Mouse (Mus musculus): ENCODE data around the gene Gm5798. TPM values are rescaled to one million over a fixed set of nuclear protein-coding genes. Genes with fewer than 3 reads are reported as not detected.
"Not testable (repeated sequence)": the region's sequence is repeated elsewhere in the genome, so short reads cannot be mapped to it uniquely, and the experiment has no call there.

The Gm5798 gene
- not detected in 2 replicates for polyA plus RNA-seq (2015; fragmentation: Nextera tagmentation; extraction: Ambion mirVana)

GRCm38 (mm10) chr14:41348309-41348708 lies at the start of gene Gm5798:
Gene Gm5798, plus strand, starts transcription at chr14:41348609.
- ATAC-seq; H3K4me3 ChIP-seq (replicated peaks; ENCODE audit: low read length): not testable (repeated sequence)
- WGBS: 63% methylated on average over 2 of the region's 2 CpGs

GRCm38 (mm10) chr14:41386279-41386678 lies 37.9 kb downstream of the Gm5798 start, which contains the start of gene Gm7945:
Gene Gm7945, minus strand, starts transcription at chr14:41386379.
- WGBS: no CpG with 5 or more reads among the region's 3 CpGs
- H3K4me1 ChIP-seq (replicated peaks; ENCODE audit: control insufficient read depth, insufficient read depth, low read length); H3K4me3 ChIP-seq (replicated peaks; ENCODE audit: low read length); H3K27me3 ChIP-seq (replicated peaks; ENCODE audit: control insufficient read depth, insufficient read depth, low read length); H3K9ac ChIP-seq (replicated peaks; ENCODE audit: low read depth, low read length); ATAC-seq; H3K36me3 ChIP-seq (ENCODE audit: control insufficient read depth, insufficient read depth); H3K27ac ChIP-seq (ENCODE audit: low read length); H3K9me3 ChIP-seq (ENCODE audit: control insufficient read depth, low read length); H3K4me2 ChIP-seq (ENCODE audit: low read length): not testable (repeated sequence)

More at GRCm38 (mm10) chr14:41348309-41348708, at the start of gene Gm5798:
- not testable (repeated sequence) for H3K9me3 ChIP-seq (ENCODE audit: control insufficient read depth, low read length); H3K27ac ChIP-seq (ENCODE audit: low read length); H3K27me3 ChIP-seq (replicated peaks; ENCODE audit: control insufficient read depth, insufficient read depth, low read length); H3K36me3 ChIP-seq (ENCODE audit: control insufficient read depth, insufficient read depth); H3K4me1 ChIP-seq (replicated peaks; ENCODE audit: control insufficient read depth, insufficient read depth, low read length); H3K4me2 ChIP-seq (ENCODE audit: low read length); H3K9ac ChIP-seq (replicated peaks; ENCODE audit: low read depth, low read length)

Other genes with a start within 250 kb of the Gm5798 start
- gene Mat1a, start 243.6 kb upstream of the Gm5798 start, polyA plus RNA-seq (2015; fragmentation: Nextera tagmentation; extraction: Ambion mirVana): not detected in 2 replicates
- not detected in 2 replicates for gene Sftpa1, start 216.8 kb upstream of the Gm5798 start, polyA plus RNA-seq (2015; fragmentation: Nextera tagmentation; extraction: Ambion mirVana)
- not detected in 2 replicates for gene Mbl1, start 197.2 kb upstream of the Gm5798 start, polyA plus RNA-seq (2015; fragmentation: Nextera tagmentation; extraction: Ambion mirVana)
- not detected in 2 replicates for gene Sftpd, start 163.5 kb upstream of the Gm5798 start, polyA plus RNA-seq (2015; fragmentation: Nextera tagmentation; extraction: Ambion mirVana)
- 0.23 TPM in 1 of 2 replicates, not detected in the other for gene Gm2832, start 69.8 kb upstream of the Gm5798 start, polyA plus RNA-seq (2015; fragmentation: Nextera tagmentation; extraction: Ambion mirVana)
- gene Gm7945, start 37.8 kb downstream of the Gm5798 start, polyA plus RNA-seq (2015; fragmentation: Nextera tagmentation; extraction: Ambion mirVana): not detected in 2 replicates
- not detected in 2 replicates for gene Gm6482, start 59.7 kb downstream of the Gm5798 start, polyA plus RNA-seq (2015; fragmentation: Nextera tagmentation; extraction: Ambion mirVana)
- not detected in 2 replicates for gene Gm7954, start 104.9 kb downstream of the Gm5798 start, polyA plus RNA-seq (2015; fragmentation: Nextera tagmentation; extraction: Ambion mirVana)
- gene Gm3486, start 140.9 kb downstream of the Gm5798 start, polyA plus RNA-seq (2015; fragmentation: Nextera tagmentation; extraction: Ambion mirVana): not detected in 2 replicates
- gene Gm7970, start 207.0 kb downstream of the Gm5798 start, polyA plus RNA-seq (2015; fragmentation: Nextera tagmentation; extraction: Ambion mirVana): not detected in 2 replicates
- not detected in 2 replicates for gene 1700049E17Rik2, start 224.6 kb downstream of the Gm5798 start, polyA plus RNA-seq (2015; fragmentation: Nextera tagmentation; extraction: Ambion mirVana)

Measured in forebrain, embryonic 16.5 days (tissue).